Mouse (Mus musculus): ENCODE measurements around the gene Gm21258. TPM values are rescaled to one million over a fixed set of nuclear protein-coding genes. Genes with fewer than 3 reads are reported as not detected.
"Not testable (repeated sequence)": the region's sequence is repeated elsewhere in the genome, so short reads cannot be mapped to it uniquely, and the experiment has no call there.

Gm21258 gene
- not detected for total RNA-seq (2021)

DNA sequence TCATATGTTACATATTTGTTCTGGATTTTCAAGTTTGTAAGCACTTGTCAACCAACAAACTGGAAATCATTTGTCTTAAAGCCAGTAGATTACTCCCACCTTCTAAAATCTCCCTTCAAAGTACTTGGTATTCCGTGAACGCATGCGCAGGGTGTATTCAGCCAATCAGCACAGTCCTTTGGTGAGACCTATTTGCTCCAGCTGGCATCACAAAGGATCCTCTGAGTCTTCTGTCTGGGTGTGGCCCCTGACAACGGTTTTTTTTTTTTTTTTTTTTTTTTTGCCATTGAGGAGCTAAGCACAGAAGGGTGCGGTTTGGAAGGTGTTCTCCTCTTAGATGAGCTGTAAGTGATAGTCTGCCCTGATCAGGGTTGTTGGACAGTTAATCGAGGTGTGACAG lies at the start of gene Gm21258:
Gm21258 (plus strand) TSS at position 301 of the 400 bp plus-strand sequence.
- DNase-seq (ENCODE audit: low spot score); intact Hi-C loops (cut with DNase I): not testable (repeated sequence)
